Mouse (Mus musculus): ENCODE measurements around the gene Ing2. TPM values are rescaled to one million over a fixed set of nuclear protein-coding genes. Genes with fewer than 3 reads are reported as not detected.
A peak's percentile ranks its signal among the peaks of the same experiment; 100 is the strongest.

The Ing2 gene
- polyA plus RNA-seq, 1 experiment from 2014 or later, result 9.9 TPM

DNA sequence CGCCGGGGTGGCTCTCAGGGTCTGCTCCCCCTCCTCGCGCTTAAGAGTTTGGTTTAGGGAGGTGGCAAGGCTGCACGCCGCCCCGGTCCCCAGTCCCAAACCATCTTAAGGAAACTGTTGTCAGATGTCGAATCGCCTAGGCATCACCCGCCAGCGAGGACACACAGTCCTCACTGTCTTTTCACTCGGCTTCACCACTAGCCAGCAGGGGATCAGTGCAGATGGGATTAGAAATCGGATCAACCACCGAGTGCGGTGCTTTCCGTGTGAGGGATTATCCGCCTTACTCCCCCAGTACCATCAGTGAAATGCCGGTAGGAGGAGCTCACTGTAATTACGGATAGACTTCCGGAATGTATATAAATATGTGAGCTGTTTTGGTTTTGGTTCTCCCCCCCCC is 430 bp upstream of the Ing2 start:
- under 1% methylated on average over 20 of the region's 20 CpGs for WGBS
- no peak for ATAC-seq (ENCODE audit: insufficient number of reproducible peaks, insufficient read depth, low FRiP score, low read depth)
- Histone ChIP-seq H3K36me3 (ENCODE audit: control insufficient read depth, insufficient read depth, low read length) (no peaks in the 10 kb centered on the region), H3K27ac (replicated peaks in 1 of 2; ENCODE audit: control insufficient read depth in 1 of 2, insufficient read depth in 1 of 2, low read depth in 2 of 2, low read length in 2 of 2) (peak overlapping the region; percentile 98 to 99), H3K4me1 (ENCODE audit: control insufficient read depth in 2 of 2, insufficient read depth in 2 of 2, low read length in 2 of 2) (peaks cover 0 to 13% of the 10 kb centered on the region in 2 experiments; a peak in 1 of 4 replicates), H3K4me2 (ENCODE audit: low read length) (peak overlapping the region; percentile 87), H3K9me3 (ENCODE audit: control insufficient read depth, low read length) (no peaks in the 10 kb centered on the region), H3K27me3 (ENCODE audit: control insufficient read depth, insufficient read depth, low read length) (no peaks in the 10 kb centered on the region), H3K4me3 (ENCODE audit: control insufficient read depth in 1 of 2, insufficient read depth in 1 of 2, low read depth in 1 of 2, low read length in 2 of 2) (peak overlapping the region; percentile 65 to 81), H3K9ac (ENCODE audit: low read length) (peak overlapping the region; percentile 91)

DNA sequence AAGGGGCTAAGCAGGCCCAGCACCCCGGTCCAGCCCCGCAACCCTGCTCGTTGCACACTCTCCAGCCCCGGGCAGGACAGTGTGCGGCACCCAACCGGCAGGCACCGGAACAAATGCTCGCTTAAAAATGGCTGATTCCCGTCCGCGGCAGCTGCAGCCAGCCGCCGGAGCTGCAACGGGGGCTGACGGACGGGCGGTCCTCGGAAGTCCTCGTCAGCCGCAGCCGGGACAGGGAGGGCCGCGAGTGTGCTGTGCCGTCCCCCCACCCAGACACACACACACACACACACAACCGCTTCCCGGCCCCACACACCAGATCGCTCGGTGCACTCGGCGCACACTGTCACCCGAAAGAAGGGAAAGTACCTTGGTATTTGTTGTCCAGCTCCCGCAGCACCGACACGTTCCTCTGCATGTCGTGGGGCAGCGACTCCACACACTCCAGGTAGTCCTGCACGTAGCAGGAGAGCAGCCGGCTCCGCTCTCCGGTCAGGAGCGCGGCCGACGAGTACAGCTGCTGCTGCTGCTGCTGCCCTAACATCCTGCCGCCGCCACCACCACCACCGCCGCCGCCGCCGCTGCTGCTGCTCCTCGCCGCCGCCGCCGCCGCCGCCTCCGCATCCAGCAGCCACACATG is 1.1 kb downstream of the Ing2 start:
- H3K9me3 ChIP-seq (ENCODE audit: control insufficient read depth, low read length), result no peaks in the 10 kb centered on the region
- WGBS, result under 1% methylated on average over 51 of the region's 59 CpGs
- peak overlapping the region; percentile 65 to 70 for H3K4me3 ChIP-seq (ENCODE audit: control insufficient read depth in 1 of 2, insufficient read depth in 1 of 2, low read depth in 1 of 2, low read length in 2 of 2)
- H3K4me2 ChIP-seq (ENCODE audit: low read length), result peak overlapping the region; percentile 64
- H3K4me1 ChIP-seq (ENCODE audit: control insufficient read depth in 2 of 2, insufficient read depth in 2 of 2, low read length in 2 of 2), result peaks cover 0 to 13% of the 10 kb centered on the region in 2 experiments; a peak in 1 of 4 replicates
- peak overlapping the region; percentile 52 to 99 for H3K27ac ChIP-seq (replicated peaks in 1 of 2; ENCODE audit: control insufficient read depth in 1 of 2, insufficient read depth in 1 of 2, low read depth in 2 of 2, low read length in 2 of 2)
- peak overlapping the region; percentile 86 for H3K9ac ChIP-seq (ENCODE audit: low read length)
- no peaks in the 10 kb centered on the region for H3K36me3 ChIP-seq (ENCODE audit: control insufficient read depth, insufficient read depth, low read length)
- no peaks in the 10 kb centered on the region for H3K27me3 ChIP-seq (ENCODE audit: control insufficient read depth, insufficient read depth, low read length)
- peak; percentile 9 for ATAC-seq (ENCODE audit: insufficient number of reproducible peaks, insufficient read depth, low FRiP score, low read depth)

DNA sequence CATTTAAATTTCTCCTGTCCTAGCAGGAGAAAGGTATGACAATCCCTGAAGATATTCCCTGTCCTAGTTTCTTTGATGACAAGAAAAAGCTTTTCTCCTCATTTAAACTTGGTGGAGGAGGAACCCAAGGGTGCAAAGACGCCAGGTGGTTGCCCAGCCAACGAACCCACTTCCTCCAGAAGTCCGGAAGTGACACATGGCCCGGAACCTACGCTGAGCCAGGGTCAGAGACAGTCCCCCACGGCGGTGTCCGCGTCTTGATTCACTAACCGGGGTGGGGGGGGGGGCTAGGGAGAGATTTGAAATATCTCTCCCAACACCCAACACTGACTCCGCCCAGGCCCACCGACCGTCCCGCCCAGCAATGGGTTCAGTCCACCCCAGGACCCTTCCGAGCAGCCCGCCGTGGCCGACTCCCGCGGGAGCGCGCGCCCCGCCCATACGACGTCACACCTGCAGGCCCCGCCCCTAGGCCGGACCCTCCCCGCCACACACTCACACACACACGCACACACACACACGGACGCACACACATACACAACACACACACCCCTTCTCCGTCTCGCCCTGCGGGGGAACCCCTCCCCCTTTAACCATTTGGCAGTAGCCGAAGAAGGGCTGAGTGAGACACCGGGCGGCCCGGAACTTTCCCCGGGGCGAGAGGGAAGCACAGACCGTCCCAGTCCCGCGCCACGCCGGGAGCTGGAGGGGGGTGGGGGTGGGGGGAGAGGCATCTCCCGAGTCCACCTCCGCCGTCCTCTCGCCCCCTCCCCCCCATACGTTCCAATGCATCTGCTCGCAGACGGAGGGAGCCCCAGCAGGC is 1.8 kb downstream of the Ing2 start:
- peak overlapping the region; percentile 86 for H3K9ac ChIP-seq (ENCODE audit: low read length)
- H3K4me1 ChIP-seq (ENCODE audit: control insufficient read depth in 2 of 2, insufficient read depth in 2 of 2, low read length in 2 of 2), result peaks cover 0 to 13% of the 10 kb centered on the region in 2 experiments; a peak in 1 of 4 replicates
- peak overlapping the region; percentile 61 to 99 for H3K27ac ChIP-seq (replicated peaks in 1 of 2; ENCODE audit: control insufficient read depth in 1 of 2, insufficient read depth in 1 of 2, low read depth in 2 of 2, low read length in 2 of 2)
- under 1% methylated on average over 49 of the region's 53 CpGs for WGBS
- peak overlapping the region; percentile 64 for H3K4me2 ChIP-seq (ENCODE audit: low read length)
- ATAC-seq (ENCODE audit: insufficient number of reproducible peaks, insufficient read depth, low FRiP score, low read depth), result peak; percentile 41
- H3K9me3 ChIP-seq (ENCODE audit: control insufficient read depth, low read length), result no peaks in the 10 kb centered on the region
- H3K27me3 ChIP-seq (ENCODE audit: control insufficient read depth, insufficient read depth, low read length), result no peaks in the 10 kb centered on the region
- peak overlapping the region; percentile 65 to 70 for H3K4me3 ChIP-seq (ENCODE audit: control insufficient read depth in 1 of 2, insufficient read depth in 1 of 2, low read depth in 1 of 2, low read length in 2 of 2)
- peaks cover 5% of the 10 kb centered on the region for H3K36me3 ChIP-seq (ENCODE audit: control insufficient read depth, insufficient read depth, low read length)

DNA sequence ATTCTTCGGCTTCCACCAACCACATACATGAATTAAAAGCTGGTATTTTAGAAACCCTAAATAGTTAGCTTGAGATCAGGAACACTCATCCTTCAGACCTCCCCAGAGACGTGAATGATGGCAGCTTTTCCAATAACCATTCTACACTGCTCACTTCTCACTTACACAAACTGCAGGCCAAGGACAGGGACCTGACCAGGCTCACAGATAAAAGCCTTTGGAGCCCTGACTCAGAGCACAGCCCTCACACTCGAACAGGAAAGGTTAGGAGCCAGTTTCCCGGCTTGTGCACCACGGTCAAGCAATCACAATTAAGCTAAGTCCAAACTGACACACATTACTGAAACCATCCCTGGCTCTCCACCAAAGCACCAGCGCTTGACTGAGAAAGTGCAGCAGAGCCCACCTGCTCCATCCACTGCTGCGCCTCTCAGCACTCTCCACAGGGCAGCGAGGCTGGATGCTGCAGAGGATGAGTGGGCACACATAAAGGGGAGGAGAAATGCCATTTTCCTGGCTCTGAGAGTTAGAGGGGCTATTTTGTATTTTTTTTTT is 11.0 kb downstream of the Ing2 start:
- no peak overlapping the region for H3K27ac ChIP-seq (replicated peaks in 1 of 2; ENCODE audit: control insufficient read depth in 1 of 2, insufficient read depth in 1 of 2, low read depth in 2 of 2, low read length in 2 of 2)
- peaks cover 20% of the 10 kb centered on the region for H3K36me3 ChIP-seq (ENCODE audit: control insufficient read depth, insufficient read depth, low read length)
- H3K27me3 ChIP-seq (ENCODE audit: control insufficient read depth, insufficient read depth, low read length), result no peaks in the 10 kb centered on the region
- WGBS, result 80% methylated on average over 8 of the region's 8 CpGs
- ATAC-seq (ENCODE audit: insufficient number of reproducible peaks, insufficient read depth, low FRiP score, low read depth), result no peak
- no peak overlapping the region for H3K9ac ChIP-seq (ENCODE audit: low read length)
- H3K4me3 ChIP-seq (ENCODE audit: control insufficient read depth in 1 of 2, insufficient read depth in 1 of 2, low read depth in 1 of 2, low read length in 2 of 2), result no peak overlapping the region
- no peak overlapping the region for H3K4me2 ChIP-seq (ENCODE audit: low read length)
- no peaks in the 10 kb centered on the region for H3K9me3 ChIP-seq (ENCODE audit: control insufficient read depth, low read length)
- H3K4me1 ChIP-seq (ENCODE audit: control insufficient read depth in 2 of 2, insufficient read depth in 2 of 2, low read length in 2 of 2), result no peaks in the 10 kb centered on the region

DNA sequence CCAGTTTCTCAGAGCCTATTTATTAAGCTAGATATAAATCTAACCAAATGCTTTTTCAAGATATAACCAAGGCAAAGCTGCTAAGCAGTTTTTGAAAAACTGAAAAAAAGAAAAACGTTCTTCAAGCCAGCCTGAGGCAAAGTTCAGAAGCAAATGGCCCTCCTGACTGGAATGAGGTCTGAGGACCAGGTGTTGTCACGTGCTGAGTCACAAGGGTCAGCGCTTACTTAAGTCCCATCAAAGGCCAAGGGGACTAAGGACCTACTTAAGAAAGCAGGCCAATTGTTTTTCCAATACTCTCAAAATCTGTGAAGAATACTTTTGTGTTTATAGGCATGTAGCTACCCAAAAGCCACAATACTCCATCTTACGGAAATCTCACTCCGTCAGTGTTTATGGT is 12.2 kb downstream of the Ing2 start:
- ATAC-seq (ENCODE audit: insufficient number of reproducible peaks, insufficient read depth, low FRiP score, low read depth), result no peak
- 89% methylated on average over 5 of the region's 5 CpGs for WGBS

DNA sequence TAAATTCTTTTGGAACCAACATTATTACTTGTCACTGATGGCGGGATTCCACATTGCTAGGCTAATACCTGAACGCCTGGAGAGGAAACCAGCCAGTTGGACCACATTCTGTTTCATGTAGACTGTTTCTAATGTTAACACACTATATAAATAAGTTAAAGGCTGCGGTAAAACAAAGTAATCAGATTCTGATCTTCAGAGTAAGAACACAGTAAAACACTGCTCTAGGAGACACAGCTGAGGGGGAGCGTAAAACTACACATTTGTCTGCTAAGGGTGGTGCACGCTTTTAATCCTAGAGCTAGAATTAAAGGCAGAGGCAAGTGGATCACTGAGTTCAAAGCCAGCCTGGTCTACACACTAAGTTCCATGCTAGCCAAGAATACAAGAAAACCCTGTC is 12.6 kb downstream of the Ing2 start:
- no peak overlapping the region for H3K4me3 ChIP-seq (ENCODE audit: control insufficient read depth in 1 of 2, insufficient read depth in 1 of 2, low read depth in 1 of 2, low read length in 2 of 2)
- H3K9ac ChIP-seq (ENCODE audit: low read length), result no peak overlapping the region
- WGBS, result 91% methylated on average over 5 of the region's 5 CpGs
- no peak for ATAC-seq (ENCODE audit: insufficient number of reproducible peaks, insufficient read depth, low FRiP score, low read depth)
- no peaks in the 10 kb centered on the region for H3K9me3 ChIP-seq (ENCODE audit: control insufficient read depth, low read length)
- peaks cover 7% of the 10 kb centered on the region for H3K36me3 ChIP-seq (ENCODE audit: control insufficient read depth, insufficient read depth, low read length)
- no peak overlapping the region for H3K4me2 ChIP-seq (ENCODE audit: low read length)
- no peaks in the 10 kb centered on the region for H3K27me3 ChIP-seq (ENCODE audit: control insufficient read depth, insufficient read depth, low read length)
- no peak overlapping the region for H3K27ac ChIP-seq (replicated peaks in 1 of 2; ENCODE audit: control insufficient read depth in 1 of 2, insufficient read depth in 1 of 2, low read depth in 2 of 2, low read length in 2 of 2)
- H3K4me1 ChIP-seq (ENCODE audit: control insufficient read depth in 2 of 2, insufficient read depth in 2 of 2, low read length in 2 of 2), result no peaks in the 10 kb centered on the region

More for the DNA sequence above, 12.2 kb downstream of the Ing2 start:
- no peaks in the 10 kb centered on the region for H3K4me1 ChIP-seq (ENCODE audit: control insufficient read depth in 2 of 2, insufficient read depth in 2 of 2, low read length in 2 of 2)
- H3K27ac ChIP-seq (replicated peaks in 1 of 2; ENCODE audit: control insufficient read depth in 1 of 2, insufficient read depth in 1 of 2, low read depth in 2 of 2, low read length in 2 of 2), result no peak overlapping the region
- no peak overlapping the region for H3K4me3 ChIP-seq (ENCODE audit: control insufficient read depth in 1 of 2, insufficient read depth in 1 of 2, low read depth in 1 of 2, low read length in 2 of 2)
- H3K36me3 ChIP-seq (ENCODE audit: control insufficient read depth, insufficient read depth, low read length), result peaks cover 11% of the 10 kb centered on the region
- no peaks in the 10 kb centered on the region for H3K27me3 ChIP-seq (ENCODE audit: control insufficient read depth, insufficient read depth, low read length)
- H3K9ac ChIP-seq (ENCODE audit: low read length), result no peak overlapping the region
- H3K9me3 ChIP-seq (ENCODE audit: control insufficient read depth, low read length), result no peaks in the 10 kb centered on the region
- H3K4me2 ChIP-seq (ENCODE audit: low read length), result no peak overlapping the region

DNA sequence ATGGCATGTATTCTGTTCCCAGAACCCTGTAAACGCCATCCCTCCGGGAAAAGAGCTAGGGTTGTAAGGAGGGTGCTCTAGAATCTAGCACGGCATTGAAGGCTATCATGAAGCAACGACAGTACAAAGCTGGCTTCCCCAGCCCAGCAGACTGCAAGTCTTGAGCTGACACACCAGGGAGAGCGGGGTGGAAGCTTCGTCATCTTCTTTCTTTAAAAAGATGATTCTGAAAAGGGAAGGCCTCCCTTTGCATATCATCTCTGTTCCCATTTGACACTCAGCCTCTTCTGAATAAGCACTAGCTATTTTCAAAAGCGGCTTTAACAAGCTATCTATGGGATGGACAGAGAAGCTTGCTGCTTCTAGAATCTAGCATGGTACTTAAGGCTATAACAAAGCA is 15.0 kb downstream of the Ing2 start:
- WGBS, result 89% methylated on average over 7 of the region's 7 CpGs
- no peak for ATAC-seq (ENCODE audit: insufficient number of reproducible peaks, insufficient read depth, low FRiP score, low read depth)
- no peaks in the 10 kb centered on the region for H3K9me3 ChIP-seq (ENCODE audit: control insufficient read depth, low read length)

More for the DNA sequence above, 15.0 kb downstream of the Ing2 start:
- H3K4me1 ChIP-seq (ENCODE audit: control insufficient read depth in 2 of 2, insufficient read depth in 2 of 2, low read length in 2 of 2), result no peaks in the 10 kb centered on the region
- no peaks in the 10 kb centered on the region for H3K27me3 ChIP-seq (ENCODE audit: control insufficient read depth, insufficient read depth, low read length)
- H3K36me3 ChIP-seq (ENCODE audit: control insufficient read depth, insufficient read depth, low read length), result no peaks in the 10 kb centered on the region
- no peak overlapping the region for H3K27ac ChIP-seq (replicated peaks in 1 of 2; ENCODE audit: control insufficient read depth in 1 of 2, insufficient read depth in 1 of 2, low read depth in 2 of 2, low read length in 2 of 2)
- H3K4me3 ChIP-seq (ENCODE audit: control insufficient read depth in 1 of 2, insufficient read depth in 1 of 2, low read depth in 1 of 2, low read length in 2 of 2), result no peak overlapping the region
- no peak overlapping the region for H3K9ac ChIP-seq (ENCODE audit: low read length)
- no peak overlapping the region for H3K4me2 ChIP-seq (ENCODE audit: low read length)

Measured in heart, embryonic 14.5 days (tissue).